Mouse (Mus musculus) embryo, embryonic 10 days (tissue): ENCODE measurements at regions not wholly inside any gene's neighbourhood (a gene's known extent, or its start where the extent isn't known, plus 50 kb on each side); places are given as distances from the start of the nearest gene placed in this dataset.

Experiments used
- DNase-seq: peaks from one replicate; pipeline ENCODE4 v3.0.0-alpha.2; 2015; ENCODE audit warnings: low spot score

DNA sequence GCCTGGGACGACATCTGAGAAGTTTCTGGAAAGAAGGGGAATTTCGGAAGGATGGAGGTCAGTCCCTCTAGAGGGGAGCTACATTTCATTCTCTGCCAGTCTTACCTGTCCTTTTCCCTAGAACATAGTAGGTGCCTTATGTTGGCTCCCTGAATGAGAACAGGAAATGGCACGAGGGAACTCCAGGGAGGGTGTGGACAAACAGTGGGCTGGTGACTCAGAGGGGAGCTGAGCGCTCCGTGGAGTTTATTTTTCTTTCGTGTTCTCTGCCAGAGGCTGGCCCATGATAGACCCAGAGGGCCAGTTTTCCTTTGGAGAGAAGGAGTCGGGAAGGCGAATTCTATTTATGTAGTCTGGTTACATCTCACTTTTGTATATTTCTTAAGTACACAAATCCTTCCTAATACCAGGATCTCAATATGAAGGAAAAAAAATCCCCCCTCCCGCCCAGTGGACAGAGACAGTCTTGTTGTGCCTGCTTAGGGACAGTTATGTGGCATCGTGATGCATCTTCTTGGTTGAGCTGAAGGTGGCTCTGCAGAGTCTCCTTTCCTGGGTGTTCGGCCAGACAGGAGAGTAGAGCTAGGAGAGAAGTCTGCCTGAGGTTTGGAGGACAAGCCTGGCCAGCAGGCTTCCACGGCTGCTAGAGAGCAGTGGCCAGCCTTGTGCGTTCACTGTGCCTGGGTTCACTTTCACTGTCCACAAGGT lies 84.3 kb upstream of the Rbpj start:
- peak; percentile 9 for DNase-seq

DNA sequence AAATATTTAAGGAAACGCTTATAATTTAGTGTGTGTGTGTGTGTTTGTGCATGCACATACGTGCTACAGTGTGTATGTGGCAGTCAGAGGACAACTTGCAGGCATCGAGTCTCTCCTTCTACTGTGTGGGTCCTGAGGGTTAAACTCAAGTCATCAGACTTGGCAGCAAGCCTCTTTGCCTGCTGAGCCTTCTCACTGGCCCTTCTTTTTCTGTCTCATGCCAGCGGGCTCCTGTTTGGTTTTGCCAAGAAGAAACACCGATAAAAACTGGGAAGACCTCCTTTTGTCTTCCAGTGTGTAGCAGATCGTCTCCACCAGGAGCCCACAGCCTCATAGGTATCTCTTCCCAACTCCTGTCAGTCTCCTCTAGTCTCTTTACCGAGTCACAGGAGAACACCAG lies 81.9 kb upstream of the Rbpj start:
- DNase-seq, result no peak

DNA sequence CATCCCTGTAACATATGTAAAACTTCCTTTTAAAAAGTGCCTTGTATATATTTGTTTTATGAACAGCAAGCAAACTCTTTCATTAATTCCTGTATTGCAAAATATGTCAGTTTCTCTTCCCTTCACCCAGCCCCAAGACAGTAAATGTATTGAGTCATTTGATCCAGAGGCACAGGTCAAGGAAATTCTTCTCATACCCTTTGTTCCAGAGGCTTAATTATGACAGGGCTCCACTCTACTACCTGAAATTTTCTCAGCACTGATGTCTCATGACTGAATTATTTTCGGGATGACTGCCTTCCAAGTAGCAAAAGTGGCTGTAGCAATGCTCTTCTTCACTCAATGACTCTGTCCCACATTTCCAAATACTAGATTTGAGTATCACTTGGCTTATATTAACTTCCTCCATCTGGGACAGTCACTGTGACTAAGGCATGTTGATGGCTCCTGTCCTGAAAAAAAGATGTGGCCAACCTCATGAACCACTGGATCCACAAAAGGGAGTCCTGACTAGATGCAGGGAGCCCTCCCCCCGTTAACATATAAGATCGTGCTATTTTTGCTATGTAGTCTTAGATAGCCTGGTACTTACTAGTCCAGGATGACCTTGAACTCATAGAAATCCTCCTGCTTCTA lies 80.3 kb upstream of the Rbpj start:
- no peak for DNase-seq

DNA sequence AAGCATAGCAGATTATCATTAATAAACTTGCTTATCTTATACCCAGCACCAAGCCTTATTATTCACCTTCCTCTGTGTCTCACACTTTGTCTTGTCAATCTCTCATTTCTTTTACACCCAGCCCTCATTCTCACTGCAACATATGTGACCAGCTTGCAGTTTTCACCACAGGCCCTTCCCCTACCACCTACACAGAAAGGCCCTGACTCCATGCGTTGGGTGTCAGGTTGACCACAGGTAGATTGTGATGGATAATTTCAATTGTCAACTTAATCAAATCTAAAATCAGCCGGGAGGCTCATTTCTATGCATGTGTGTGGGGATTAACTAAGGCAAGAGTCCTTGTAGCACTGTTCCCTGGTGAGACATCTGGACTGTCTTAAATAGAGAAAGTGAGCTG lies 72.4 kb upstream of the Rbpj start:
- DNase-seq, result no peak

DNA sequence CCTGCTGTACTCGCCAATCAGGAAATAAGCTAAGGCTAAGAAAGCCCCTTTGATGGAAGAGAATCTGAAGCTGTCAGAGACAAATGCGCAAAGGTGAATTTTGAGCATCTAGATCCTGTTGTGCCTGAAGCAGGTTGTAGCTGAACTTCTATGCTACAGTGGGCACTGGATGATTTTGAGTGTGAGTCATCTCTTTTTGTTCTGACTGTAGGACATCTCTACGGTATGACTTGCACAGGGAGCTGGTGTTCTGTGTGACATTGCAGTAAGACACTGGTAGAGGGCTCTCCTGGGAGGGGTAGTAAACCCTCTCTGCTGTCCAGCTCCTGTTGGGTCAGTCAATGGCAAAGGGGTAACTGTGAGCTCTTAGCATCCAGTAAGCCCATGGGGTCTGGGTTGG lies 71.4 kb upstream of the Rbpj start:
- no peak for DNase-seq

DNA sequence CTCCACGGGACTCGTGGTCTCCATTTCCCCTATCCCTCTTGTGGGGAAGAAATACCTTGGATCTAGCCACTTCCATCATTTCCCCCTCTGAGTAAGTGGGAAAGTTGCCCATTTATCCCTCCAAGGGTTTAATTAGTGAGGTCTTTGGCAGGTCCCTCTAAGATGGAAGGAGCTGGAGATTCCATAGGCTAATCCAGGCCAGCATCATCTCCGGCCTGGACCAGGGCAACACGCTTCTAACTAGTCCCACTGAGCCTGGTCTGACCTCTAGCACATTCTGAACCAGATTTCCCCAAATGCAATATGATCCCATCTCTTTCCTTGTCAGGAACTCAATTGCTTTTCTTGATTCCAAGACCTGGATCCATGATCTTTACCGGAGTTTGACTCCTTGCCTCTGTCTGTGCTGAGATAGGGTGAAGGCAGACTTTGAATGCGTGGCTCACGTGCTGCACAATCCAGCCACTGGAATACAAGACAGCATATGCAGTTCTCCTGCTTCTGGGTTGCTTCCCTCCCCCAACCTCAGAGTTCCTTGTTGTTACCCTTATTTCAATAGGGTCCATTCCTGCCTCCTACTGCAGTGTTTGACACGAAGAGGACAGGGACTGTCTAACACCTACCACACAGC lies 67.4 kb upstream of the Rbpj start:
- DNase-seq, result no peak

- no peak for DNase-seq
Observed at GRCm38 (mm10) chr5:53401093-53401492, 64.9 kb upstream of the Rbpj start.

- DNase-seq, result no peak
Observed at GRCm38 (mm10) chr5:53402022-53402421, 63.9 kb upstream of the Rbpj start.

- DNase-seq, result no peak
Observed at GRCm38 (mm10) chr5:53402619-53403151, 63.3 kb upstream of the Rbpj start.

GRCm38 (mm10) chr5:53405929-53406328 lies 60.0 kb upstream of the Rbpj start:
- no peak for DNase-seq

DNA sequence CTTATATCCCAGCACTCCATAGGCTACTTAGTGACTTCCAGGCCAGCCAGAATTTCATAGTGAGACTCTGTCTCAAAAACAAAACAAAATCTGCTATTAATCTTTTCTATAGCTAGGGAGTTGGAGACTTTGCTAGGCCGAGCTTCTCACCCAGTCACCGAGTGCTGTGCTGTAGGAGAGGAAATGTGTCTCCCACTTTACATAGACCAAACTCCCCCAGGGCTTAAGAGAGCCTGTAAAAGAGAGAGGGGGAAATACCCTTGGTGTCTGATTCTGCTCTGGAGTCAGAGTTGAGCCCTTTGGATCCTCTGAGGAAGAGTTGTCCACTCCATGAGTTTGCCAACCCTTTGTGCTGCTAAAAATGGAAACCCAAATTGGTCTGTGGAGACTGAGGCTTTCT lies 58.3 kb upstream of the Rbpj start:
- DNase-seq, result no peak

GRCm38 (mm10) chr5:53408235-53408634 lies 57.7 kb upstream of the Rbpj start:
- DNase-seq, result no peak

- no peak for DNase-seq
Observed at GRCm38 (mm10) chr5:53409740-53410139, 56.2 kb upstream of the Rbpj start.

DNA sequence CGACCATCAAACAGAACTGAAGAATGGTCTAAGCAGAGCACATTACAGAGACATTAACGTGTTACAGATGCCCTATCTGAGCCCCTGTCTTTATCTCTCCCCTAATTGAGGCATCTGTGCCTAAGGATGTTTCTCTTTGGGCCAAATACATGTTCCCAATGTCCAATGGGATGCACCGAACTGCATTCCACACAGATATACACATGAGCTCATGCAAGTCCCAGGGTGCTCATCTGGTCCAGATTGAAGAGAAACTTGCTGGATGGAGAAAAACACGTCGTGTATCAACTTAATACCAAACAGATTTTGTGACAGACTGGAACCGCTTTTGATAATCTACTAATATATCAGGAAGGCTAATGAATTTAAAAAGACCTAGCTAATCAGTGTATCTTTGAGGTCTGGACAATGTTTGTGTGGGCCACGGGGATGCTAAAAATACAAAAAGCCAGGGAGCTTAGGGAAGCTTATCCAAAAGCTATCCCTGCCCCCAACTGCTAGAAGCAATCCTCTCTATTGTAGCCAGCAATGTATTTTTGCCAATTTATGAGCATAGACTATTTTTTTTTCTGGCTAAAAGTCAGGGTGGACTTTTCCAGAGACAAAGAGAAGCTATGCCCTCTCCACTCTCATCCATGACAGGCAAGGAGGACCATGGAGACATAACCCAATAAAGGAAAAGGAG lies 53.4 kb upstream of the Rbpj start:
- no peak for DNase-seq

DNA sequence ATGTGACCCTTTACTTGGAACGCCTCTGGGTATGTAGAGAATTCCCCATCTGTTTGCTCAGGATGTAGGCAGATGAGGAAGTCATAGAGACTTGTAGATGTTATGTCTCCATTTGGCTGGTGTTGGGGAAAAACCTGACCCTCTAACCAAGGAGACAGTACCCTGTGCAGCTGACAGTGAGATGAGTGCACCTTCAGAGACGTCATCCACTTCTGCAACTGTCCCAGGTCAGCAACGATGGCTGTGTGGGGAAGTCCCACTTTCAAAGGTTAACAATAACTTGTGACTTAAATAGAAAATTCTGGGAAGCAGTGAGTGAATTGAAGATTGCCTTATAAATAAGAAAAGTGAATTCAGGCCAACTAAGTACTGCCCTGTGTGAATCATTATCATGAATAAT lies 52.3 kb upstream of the Rbpj start:
- no peak for DNase-seq

DNA sequence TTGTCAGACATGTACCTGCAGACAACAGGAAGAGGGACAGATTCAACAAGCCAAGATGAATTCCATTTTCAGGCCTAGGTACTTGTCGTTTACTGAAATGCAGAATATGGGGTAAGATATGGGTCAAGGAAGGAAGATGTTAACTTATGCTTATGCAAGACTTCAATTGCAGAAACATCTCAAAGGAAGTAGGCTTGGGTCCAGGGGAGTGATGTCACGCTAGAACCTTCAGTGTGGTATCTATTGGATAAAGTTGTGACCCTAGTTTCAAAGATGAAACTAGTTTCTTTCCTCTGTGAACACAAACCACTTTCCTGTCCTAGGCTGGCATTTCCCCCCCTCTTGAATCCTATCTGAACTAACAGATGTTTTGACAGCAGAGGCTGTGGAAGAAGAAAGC lies 50.5 kb upstream of the Rbpj start:
- no peak for DNase-seq
